Mouse (Mus musculus) splenic B cell, adult 2 months (primary cell): ENCODE measurements around the gene Gm3259.
"Not testable (repeated sequence)": the region's sequence is repeated elsewhere in the genome, so short reads cannot be mapped to it uniquely, and the experiment has no call there.

Source experiments
- DNase-seq: peaks from one replicate; pipeline ENCODE4 v3.0.0-alpha.2; 2011; ENCODE audit warnings: low read depth, low spot score
- H3K27me3 ChIP-seq: 2 replicates; pipeline ENCODE4 v1.6.1; 2012; ENCODE audit warnings: mild to moderate bottlenecking, low read length, moderate library complexity, mixed read lengths; ENCODE audit not compliant: control insufficient read depth, poor library complexity, insufficient read depth, severe bottlenecking
- H3K36me3 ChIP-seq: 2 replicates; pipeline ENCODE4 v1.6.1; 2012; ENCODE audit warnings: mild to moderate bottlenecking, low read length, moderate library complexity, mixed read lengths; ENCODE audit not compliant: control insufficient read depth, poor library complexity, insufficient read depth, severe bottlenecking

Gene Gm3259

GRCm38 (mm10) chr5:95305611-95306010, at the start of gene Gm3259:
TSS of gene Gm3259 (plus strand) at chr5:95305911.
- H3K36me3 ChIP-seq, DNase-seq, H3K27me3 ChIP-seq: not testable (repeated sequence)

GRCm38 (mm10) chr5:95272668-95273067, 33.0 kb upstream of the Gm3259 start, which contains the start of gene Gm10424:
TSS of gene Gm10424 (minus strand) at chr5:95272768.
- H3K27me3 ChIP-seq, H3K36me3 ChIP-seq, DNase-seq: not testable (repeated sequence)
